Mouse (Mus musculus): ENCODE measurements around the gene Ift20.
"Not testable (repeated sequence)": the region's sequence is repeated elsewhere in the genome, so short reads cannot be mapped to it uniquely, and the experiment has no call there.

Gene Ift20

GRCm38 (mm10) chr11:78522481-78522997 is 13.6 kb upstream of the Ift20 start:
- CTCF ChIA-PET = interaction anchor here (0.8 kb wide), 1 partner anchor 10 kb away, joined by 3 read pairs; no protein-coding TSS in a partner anchor

GRCm38 (mm10) chr11:78523241-78523955 is 12.8 kb upstream of the Ift20 start:
- CTCF ChIA-PET = interaction anchor here (0.7 kb wide), 1 partner anchor 9 kb away, joined by 12 read pairs; no protein-coding TSS in a partner anchor

- CTCF ChIA-PET = no interaction called here
Measured at GRCm38 (mm10) chr11:78524838-78525237, 11.3 kb upstream of the Ift20 start.

GRCm38 (mm10) chr11:78528714-78529113 is 7.4 kb upstream of the Ift20 start:
- CTCF ChIA-PET = no interaction called here

GRCm38 (mm10) chr11:78530001-78530400 is 6.2 kb upstream of the Ift20 start:
- CTCF ChIA-PET = no interaction called here

- CTCF ChIA-PET = no interaction called here
Measured at GRCm38 (mm10) chr11:78531046-78531445, 5.1 kb upstream of the Ift20 start.

GRCm38 (mm10) chr11:78531515-78531914 is 4.6 kb upstream of the Ift20 start:
- CTCF ChIA-PET = not testable (repeated sequence)

- CTCF ChIA-PET = no interaction called here
Measured at GRCm38 (mm10) chr11:78534516-78534915, 1.6 kb upstream of the Ift20 start.

GRCm38 (mm10) chr11:78535376-78536079 is 633 bp upstream of the Ift20 start:
- CTCF ChIA-PET = interaction anchor here (0.5 to 1.0 kb wide), 2 partner anchors 39 to 628 kb away, joined by 3 to 6 read pairs; no protein-coding TSS in a partner anchor

GRCm38 (mm10) chr11:78536690-78537084 is 526 bp downstream of the Ift20 start:
- CTCF ChIA-PET = interaction anchor here (0.7 kb wide), 1 partner anchor 15 kb away, joined by 3 read pairs; no protein-coding TSS in a partner anchor

- CTCF ChIA-PET = no interaction called here
Measured at GRCm38 (mm10) chr11:78540358-78540757, 4.2 kb downstream of the Ift20 start.

GRCm38 (mm10) chr11:78544449-78545111 is 8.4 kb downstream of the Ift20 start:
- CTCF ChIA-PET = no interaction called here

- CTCF ChIA-PET = no interaction called here
Measured at GRCm38 (mm10) chr11:78545181-78545580, 9.0 kb downstream of the Ift20 start.

- CTCF ChIA-PET = no interaction called here
Measured at GRCm38 (mm10) chr11:78547718-78548460, 11.7 kb downstream of the Ift20 start.

- CTCF ChIA-PET = no interaction called here
Measured at GRCm38 (mm10) chr11:78549491-78549987, 13.4 kb downstream of the Ift20 start.

GRCm38 (mm10) chr11:78550168-78551058 is 14.3 kb downstream of the Ift20 start, which contains the start of gene Tmem97:
Tmem97 (minus strand) TSS chr11:78550777.
- CTCF ChIA-PET = no interaction called here

- CTCF ChIA-PET = no interaction called here
Measured at GRCm38 (mm10) chr11:78551059-78551398, 14.9 kb downstream of the Ift20 start.

- CTCF ChIA-PET = no interaction called here
Measured at GRCm38 (mm10) chr11:78555623-78556022, 19.5 kb downstream of the Ift20 start.

- CTCF ChIA-PET = no interaction called here
Measured at GRCm38 (mm10) chr11:78556070-78556469, 19.9 kb downstream of the Ift20 start.

GRCm38 (mm10) chr11:78557241-78557640 is 21.1 kb downstream of the Ift20 start:
- CTCF ChIA-PET = interaction anchor here (0.8 kb wide), 1 partner anchor 236 kb away, joined by 5 read pairs; no protein-coding TSS in a partner anchor
